Mouse (Mus musculus) liver, adult 2 months (tissue): ENCODE measurements at regions not wholly inside any gene's neighbourhood (a gene's known extent, or its start where the extent isn't known, plus 50 kb on each side); places are given as distances from the start of the nearest gene placed in this dataset.

Experiments used
- CTCF ChIP-seq: fragments of 200-500 bp; IDR thresholded peaks from 2 replicates; pipeline ENCODE4 v1.5.1; 2011; ENCODE audit warnings: low read depth, low read length, control low read depth
- POLR2A ChIP-seq: fragments of 200-500 bp; IDR thresholded peaks from 2 replicates; pipeline ENCODE4 v1.6.1; 2011; ENCODE audit warnings: low read length, control low read depth; ENCODE audit not compliant: insufficient read depth; ENCODE audit errors: extremely low read depth

GRCm38 (mm10) chr14:76911271-76911670 lies 125.3 kb upstream of the Ccdc122 start:
- no peak for TF ChIP-seq CTCF
- no peak for TF ChIP-seq POLR2A
